Mouse (Mus musculus) kidney, embryonic 14.5 days (tissue): ENCODE results near the gene Vegfc. TPM values are rescaled to one million over a fixed set of nuclear protein-coding genes. Genes with fewer than 3 reads are reported as not detected.

Source experiments
- ATAC-seq: fragments of 200-750 bp; cut with Nextera tagmentation; 2 replicates; pipeline ENCODE4 v1.8.0; 2017; ENCODE audit warnings: moderate number of reproducible peaks, mild to moderate bottlenecking, moderate TSS enrichment, moderate library complexity; ENCODE audit not compliant: low FRiP score, low TSS enrichment
- H3K27ac ChIP-seq: fragments of 300-500 bp; sonication (generic); 2 replicates; pipeline ENCODE4 v1.5.1; 2014; ENCODE audit warnings: low read depth, mild to moderate bottlenecking, low read length, moderate library complexity, mixed read lengths
- H3K27me3 ChIP-seq: fragments of 300-500 bp; sonication (generic); 2 replicates; pipeline ENCODE4 v1.6.1; 2014; ENCODE audit warnings: mild to moderate bottlenecking, low read length; ENCODE audit not compliant: control insufficient read depth, insufficient read depth
- H3K36me3 ChIP-seq: fragments of 300-500 bp; sonication (generic); 2 replicates; pipeline ENCODE4 v1.6.1; 2014; ENCODE audit warnings: low read length, mixed read lengths; ENCODE audit not compliant: control insufficient read depth, insufficient read depth
- H3K4me1 ChIP-seq: fragments of 300-500 bp; sonication (generic); 2 replicates; pipeline ENCODE4 v1.6.1; 2014; ENCODE audit warnings: low read length, mixed read lengths; ENCODE audit not compliant: control insufficient read depth, insufficient read depth
- H3K4me2 ChIP-seq: fragments of 300-500 bp; sonication (generic); replicated peaks from 2 replicates; pipeline ENCODE4 v1.6.1; 2014; ENCODE audit warnings: low read depth, mild to moderate bottlenecking, low read length
- H3K4me3 ChIP-seq: fragments of 300-500 bp; sonication (generic); 2 replicates; pipeline ENCODE4 v1.5.1; 2014; ENCODE audit warnings: mild to moderate bottlenecking, low read length
- H3K9ac ChIP-seq: fragments of 300-500 bp; sonication (generic); 2 replicates; pipeline ENCODE4 v1.6.1; 2014; ENCODE audit warnings: low read depth, mild to moderate bottlenecking, low read length, moderate library complexity
- H3K9me3 ChIP-seq: fragments of 300-500 bp; sonication (generic); 2 replicates; pipeline ENCODE4 v1.6.1; 2016; ENCODE audit warnings: low read length; ENCODE audit not compliant: control insufficient read depth
- WGBS: fragments of 180-500 bp; shearing (Covaris S2); extraction: QIAGEN DNeasy Blood & Tissue Kit; methylation state at CpG from one replicate; pipeline ENCODE4 v1.1.7; 2014; 5-methylcytosine and 5-hydroxymethylcytosine counted together
- polyA plus RNA-seq: library from polyadenylated mRNA; unstranded; fragments of >200 nt; fragmentation: Nextera tagmentation; extraction: Ambion mirVana; gene quantifications from 2 replicates; pipeline ENCODE4 v1.2.1, GENCODE M21; 2014

The Vegfc gene
- 8.2 and 9.0 TPM in 2 replicates for polyA plus RNA-seq

DNA sequence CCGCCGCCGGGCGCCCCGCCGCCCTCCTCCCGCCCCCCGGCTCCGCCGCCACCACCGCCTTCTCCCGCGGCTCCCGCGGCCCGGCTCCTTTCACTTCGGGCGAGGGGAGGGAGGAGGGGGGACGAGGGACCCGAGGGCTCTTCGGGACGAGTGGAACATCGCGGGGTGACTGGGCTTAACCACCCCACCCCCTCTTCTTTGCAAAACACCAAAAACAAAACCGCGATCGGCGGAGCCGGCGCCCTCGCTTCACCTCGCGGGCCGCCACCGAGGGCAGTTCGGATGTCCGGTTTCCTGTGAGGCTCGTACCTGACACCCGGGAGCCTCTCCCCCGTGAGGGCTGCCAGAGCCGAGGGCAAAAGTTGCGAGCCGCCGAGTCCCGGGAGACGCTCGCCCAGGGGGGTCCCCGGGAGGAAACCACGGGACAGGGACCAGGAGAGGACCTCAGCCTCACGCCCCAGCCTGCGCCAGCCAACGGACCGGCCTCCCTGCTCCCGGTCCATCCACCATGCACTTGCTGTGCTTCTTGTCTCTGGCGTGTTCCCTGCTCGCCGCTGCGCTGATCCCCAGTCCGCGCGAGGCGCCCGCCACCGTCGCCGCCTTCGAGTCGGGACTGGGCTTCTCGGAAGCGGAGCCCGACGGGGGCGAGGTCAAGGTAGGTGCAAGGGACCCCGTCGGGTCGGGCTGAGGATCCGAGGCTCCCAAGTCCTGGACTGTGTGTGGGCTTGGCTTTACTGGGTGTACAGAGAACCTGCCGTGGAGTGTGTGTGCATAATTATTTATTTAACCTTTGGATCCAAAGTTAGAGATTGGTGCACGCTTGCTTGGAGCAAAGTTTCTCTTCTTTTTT, at the start of gene Vegfc:
TSS of gene Vegfc (plus strand) at position 336 of the 850 bp plus-strand sequence.
- Histone ChIP-seq H3K27ac (peak within 1 kb of the TSS; percentile 48; the same call in 1 of the 2 replicates), H3K4me2 (peak within 1 kb of the TSS; percentile 82), H3K27me3 (no peaks in the 10 kb centered on the region), H3K4me1 (0 out of 2 replicates have a peak, but pooled peaks cover 6% of the 10 kb centered on the region), H3K9me3 (no peaks in the 10 kb centered on the region), H3K36me3 (no peaks in the 10 kb centered on the region), H3K4me3 (peak within 1 kb of the TSS; percentile 81), H3K9ac (peak within 1 kb of the TSS; percentile 81)
- WGBS: under 1% methylated on average over 65 of the region's 79 CpGs
- ATAC-seq: peak; percentile 81

DNA sequence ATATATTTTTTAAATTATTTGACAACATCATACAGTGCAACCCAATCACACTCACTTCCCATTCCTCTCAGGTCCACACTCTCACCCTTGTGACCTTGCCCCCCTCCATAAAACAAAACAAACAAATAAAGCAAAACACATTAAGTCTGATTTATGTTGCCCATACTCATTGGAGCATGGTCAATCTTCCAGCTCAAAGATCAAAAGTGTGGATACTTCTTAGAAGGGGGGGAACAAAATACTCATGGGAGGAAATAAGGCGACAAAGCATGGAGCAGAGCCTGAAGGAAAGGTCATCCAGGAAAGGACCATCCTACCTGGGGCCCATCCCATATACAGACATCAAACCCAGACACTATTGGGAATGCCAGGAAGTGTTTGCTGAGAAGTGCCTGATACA, 42.8 kb upstream of the Vegfc start:
- ATAC-seq: peak; percentile 62; the same call in 1 of the 2 replicates
- Histone ChIP-seq H3K27ac (no peak overlapping the region), H3K4me1 (no peaks in the 10 kb centered on the region), H3K9me3 (no peaks in the 10 kb centered on the region), H3K36me3 (no peaks in the 10 kb centered on the region), H3K9ac (no peak overlapping the region), H3K27me3 (no peaks in the 10 kb centered on the region), H3K4me3 (no peak overlapping the region), H3K4me2 (no peak overlapping the region)
- 8% methylated on average over 1 of the region's 1 CpGs for WGBS

DNA sequence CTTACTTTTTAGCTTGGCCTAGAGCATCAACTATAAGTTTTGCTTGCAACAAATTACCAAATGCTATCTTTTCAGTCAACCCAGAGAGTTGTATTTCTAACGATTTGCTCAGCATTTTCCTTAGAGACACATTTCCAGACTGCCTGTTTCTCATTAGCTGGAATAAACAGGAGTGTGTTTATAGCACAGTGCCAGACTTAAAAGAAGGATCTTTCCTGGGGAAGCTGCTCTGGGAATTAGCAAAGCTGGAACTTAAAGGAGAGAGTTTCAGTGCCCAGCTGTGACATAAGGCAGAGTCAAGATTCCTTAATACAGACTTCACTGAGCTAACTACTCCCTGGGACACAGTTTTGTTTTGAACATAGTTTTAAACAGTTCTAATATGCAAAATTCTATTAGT, 34.8 kb upstream of the Vegfc start:
- Histone ChIP-seq H3K4me2 (no peak overlapping the region), H3K9me3 (no peaks in the 10 kb centered on the region), H3K4me3 (no peak overlapping the region)

DNA sequence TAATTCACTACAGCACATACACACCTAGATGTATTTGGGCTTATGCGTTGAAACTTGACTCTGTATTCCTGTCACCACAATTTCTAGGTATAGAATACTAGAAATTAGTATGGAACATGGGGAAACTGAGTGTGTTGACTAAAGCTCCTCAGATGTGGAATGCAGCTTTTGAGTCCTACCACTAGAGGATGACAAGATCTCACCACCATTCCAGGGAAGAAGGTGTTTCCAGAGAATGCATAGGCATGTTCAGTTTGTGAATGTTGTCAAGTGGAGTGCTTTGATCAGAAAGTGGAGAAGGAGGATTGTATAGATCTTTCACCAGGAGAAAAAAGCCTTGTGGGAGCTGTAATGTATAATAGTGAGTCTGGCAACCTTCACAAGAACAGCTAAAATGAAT, 33.9 kb upstream of the Vegfc start:
- Histone ChIP-seq H3K9ac (no peak overlapping the region), H3K4me3 (no peak overlapping the region), H3K36me3 (no peaks in the 10 kb centered on the region), H3K27me3 (no peaks in the 10 kb centered on the region), H3K27ac (no peak overlapping the region), H3K9me3 (no peaks in the 10 kb centered on the region), H3K4me2 (no peak overlapping the region), H3K4me1 (no peaks in the 10 kb centered on the region)
- WGBS: 89% methylated on average over 1 of the region's 1 CpGs
- no peak for ATAC-seq

More for the DNA sequence above, 34.8 kb upstream of the Vegfc start:
- Histone ChIP-seq H3K27ac (no peak overlapping the region), H3K4me1 (no peaks in the 10 kb centered on the region), H3K9ac (no peak overlapping the region), H3K27me3 (no peaks in the 10 kb centered on the region), H3K36me3 (no peaks in the 10 kb centered on the region)
- ATAC-seq: no peak
- 8% methylated on average over 1 of the region's 1 CpGs for WGBS

DNA sequence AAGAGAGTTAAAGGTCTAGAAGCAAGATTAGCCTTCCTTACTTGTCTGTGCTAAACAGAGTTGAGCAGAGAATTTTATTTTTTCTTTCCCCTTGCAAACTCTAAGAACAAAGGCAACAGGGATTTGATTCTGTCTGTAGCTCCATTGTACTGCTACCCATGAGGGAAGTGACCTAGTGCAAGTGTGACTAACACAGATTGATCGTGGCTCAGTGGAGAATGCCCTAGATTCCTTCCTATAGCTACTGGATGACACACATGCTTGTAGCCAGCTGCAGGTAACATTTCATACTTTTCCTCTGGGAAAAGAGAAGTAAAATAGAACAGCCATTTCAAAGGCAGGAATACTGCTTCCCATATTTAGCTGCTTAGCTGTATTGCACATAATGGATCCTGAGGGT, 24.2 kb upstream of the Vegfc start:
- 53% methylated on average over 1 of the region's 1 CpGs for WGBS
- H3K4me3 ChIP-seq: no peak overlapping the region
- no peak for ATAC-seq
- H3K9me3 ChIP-seq: no peaks in the 10 kb centered on the region
- H3K36me3 ChIP-seq: no peaks in the 10 kb centered on the region
- no peaks in the 10 kb centered on the region for H3K4me1 ChIP-seq
- H3K27ac ChIP-seq: no peak overlapping the region
- H3K9ac ChIP-seq: no peak overlapping the region
- no peaks in the 10 kb centered on the region for H3K27me3 ChIP-seq
- no peak overlapping the region for H3K4me2 ChIP-seq

DNA sequence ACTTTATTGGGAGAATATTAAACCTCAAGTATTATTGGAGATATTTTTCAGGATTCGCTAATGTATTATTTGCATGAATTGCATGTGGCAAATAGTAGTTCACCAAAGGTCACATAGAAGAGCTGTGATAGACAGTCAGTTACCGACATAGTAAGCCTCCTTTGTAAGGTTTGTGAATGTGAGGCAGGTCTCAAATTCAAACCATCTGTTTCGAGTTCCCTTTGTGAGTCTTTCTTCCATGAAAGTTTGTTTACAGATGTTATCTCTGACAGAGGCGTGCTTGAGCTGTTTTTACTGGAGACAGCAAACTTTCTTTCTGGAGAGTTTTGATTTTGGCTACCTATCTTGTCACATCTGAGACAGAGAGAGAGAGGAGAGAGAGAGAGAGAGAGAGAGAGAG, 11.9 kb upstream of the Vegfc start:
- H3K36me3 ChIP-seq: no peaks in the 10 kb centered on the region
- 33% methylated on average over 4 of the region's 4 CpGs for WGBS
- no peak overlapping the region for H3K9ac ChIP-seq
- no peaks in the 10 kb centered on the region for H3K4me1 ChIP-seq
- H3K27me3 ChIP-seq: no peaks in the 10 kb centered on the region
- no peak overlapping the region for H3K4me2 ChIP-seq
- no peak for ATAC-seq
- no peaks in the 10 kb centered on the region for H3K9me3 ChIP-seq
- H3K27ac ChIP-seq: no peak overlapping the region
- H3K4me3 ChIP-seq: no peak overlapping the region

DNA sequence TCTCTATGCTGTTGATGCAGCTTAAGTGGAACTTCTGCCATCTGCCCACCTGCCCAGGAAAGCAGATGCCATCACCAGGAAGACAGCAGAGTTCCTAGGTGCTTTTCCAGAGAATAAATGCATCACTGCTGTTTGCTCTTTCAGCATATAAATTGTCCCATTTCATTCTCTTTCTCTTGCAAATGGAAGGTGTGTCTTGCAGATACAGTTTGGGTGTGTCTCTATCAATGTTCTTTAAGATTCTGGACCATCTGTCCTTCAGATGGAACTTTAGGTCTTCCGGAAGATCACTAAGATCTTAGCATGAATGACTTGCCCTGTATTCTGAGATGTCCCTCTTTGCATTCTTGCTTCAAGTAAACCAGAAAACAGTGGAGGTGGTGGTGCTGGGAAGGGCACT, 1.1 kb upstream of the Vegfc start:
- WGBS: 53% methylated on average over 1 of the region's 1 CpGs
- no peak overlapping the region for H3K27ac ChIP-seq
- ATAC-seq: no peak

DNA sequence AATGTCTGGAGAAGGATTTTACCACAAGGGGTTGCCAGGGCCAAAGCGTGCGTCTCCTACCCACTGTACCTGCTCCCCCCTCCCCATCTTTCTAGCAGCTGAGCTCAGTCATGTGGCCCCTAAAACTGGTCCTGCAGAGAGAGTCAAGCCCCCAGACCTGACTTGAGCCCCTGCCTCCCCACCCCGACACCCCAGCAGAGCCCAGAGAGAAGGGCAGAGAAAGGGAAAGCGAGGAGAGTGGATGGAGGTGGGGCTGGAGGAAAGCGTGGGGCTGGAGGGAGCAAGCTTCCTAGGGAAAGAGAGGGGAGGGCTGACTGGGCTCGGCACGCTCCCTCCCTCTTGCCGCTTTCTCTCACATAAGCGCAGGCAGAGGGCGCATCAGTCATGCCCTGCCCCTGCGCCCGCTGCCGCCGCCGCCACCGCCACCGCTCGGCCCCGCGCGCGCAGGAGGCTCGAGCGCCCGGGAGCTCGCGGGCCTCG, 575 bp upstream of the Vegfc start:
- peak; percentile 93 for ATAC-seq
- no peaks in the 10 kb centered on the region for H3K36me3 ChIP-seq
- WGBS: under 1% methylated on average over 22 of the region's 28 CpGs
- H3K4me3 ChIP-seq: peak overlapping the region; percentile 81
- 0 out of 2 replicates have a peak overlapping the region, but pooled peaks have one; percentile 48 for H3K27ac ChIP-seq
- no peaks in the 10 kb centered on the region for H3K27me3 ChIP-seq
- H3K4me2 ChIP-seq: peak overlapping the region; percentile 82
- no peaks in the 10 kb centered on the region for H3K9me3 ChIP-seq
- H3K4me1 ChIP-seq: 0 out of 2 replicates have a peak, but pooled peaks cover 6% of the 10 kb centered on the region
- peak overlapping the region; percentile 81 for H3K9ac ChIP-seq

More for the DNA sequence above, 1.1 kb upstream of the Vegfc start:
- Histone ChIP-seq H3K27me3 (no peaks in the 10 kb centered on the region), H3K36me3 (no peaks in the 10 kb centered on the region), H3K4me1 (0 out of 2 replicates have a peak, but pooled peaks cover 6% of the 10 kb centered on the region), H3K9me3 (no peaks in the 10 kb centered on the region), H3K4me3 (peak overlapping the region; percentile 81), H3K9ac (no peak overlapping the region), H3K4me2 (peak overlapping the region; percentile 82; the same call in 1 of the 2 replicates)

DNA sequence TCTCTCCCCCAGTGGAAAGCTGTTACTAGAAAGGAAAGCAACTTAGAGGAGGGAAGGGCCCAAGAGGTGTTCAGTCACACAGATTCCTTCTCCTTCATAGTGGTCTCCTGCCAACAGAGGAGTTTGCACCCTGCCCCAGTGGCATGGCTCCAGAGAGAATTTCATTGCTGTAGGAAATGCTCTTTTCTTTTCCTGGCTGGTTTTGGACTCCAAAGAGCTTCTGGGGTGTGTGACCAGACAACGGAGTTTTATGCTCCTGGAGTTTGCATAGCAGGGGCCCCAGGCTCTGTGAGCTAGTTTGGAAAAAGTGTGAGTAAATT, 675 bp downstream of the Vegfc start:
- peak overlapping the region; percentile 81 for H3K9ac ChIP-seq
- peak; percentile 17; the same call in 1 of the 2 replicates for ATAC-seq
- H3K27me3 ChIP-seq: no peaks in the 10 kb centered on the region
- 0 out of 2 replicates have a peak, but pooled peaks cover 6% of the 10 kb centered on the region for H3K4me1 ChIP-seq
- peak overlapping the region; percentile 48; the same call in 1 of the 2 replicates for H3K27ac ChIP-seq
- H3K4me3 ChIP-seq: peak overlapping the region; percentile 81
- no peaks in the 10 kb centered on the region for H3K36me3 ChIP-seq
- H3K4me2 ChIP-seq: peak overlapping the region; percentile 82
- no peaks in the 10 kb centered on the region for H3K9me3 ChIP-seq
- 0% methylated on average over 1 of the region's 1 CpGs for WGBS
